Mouse (Mus musculus) mouse embryonic stem cell (cell line): ENCODE measurements around the gene Zfp950.

Source experiments
- in situ Hi-C, 2 experiments: fragments of 300-500 bp; cut with MboI; formaldehyde crosslinking; loops; 1 replicate in 1 of 2; 3 replicates in 1 of 2; pipeline ENCODE4 v1.14.3; 2019 to 2020; ENCODE audit warnings: low sequenced_read_pairs in 2 of 2, low pct_unique_long_range_greater_than_20kb in 1 of 2, mixed read lengths in 1 of 2; ENCODE audit not compliant: unreplicated experiment in 1 of 2

Zfp950 gene

GRCm38 (mm10) chr19:61078622-61079021 lies 62.0 kb downstream of the Zfp950 start:
- in situ Hi-C loops = no loop called here

DNA sequence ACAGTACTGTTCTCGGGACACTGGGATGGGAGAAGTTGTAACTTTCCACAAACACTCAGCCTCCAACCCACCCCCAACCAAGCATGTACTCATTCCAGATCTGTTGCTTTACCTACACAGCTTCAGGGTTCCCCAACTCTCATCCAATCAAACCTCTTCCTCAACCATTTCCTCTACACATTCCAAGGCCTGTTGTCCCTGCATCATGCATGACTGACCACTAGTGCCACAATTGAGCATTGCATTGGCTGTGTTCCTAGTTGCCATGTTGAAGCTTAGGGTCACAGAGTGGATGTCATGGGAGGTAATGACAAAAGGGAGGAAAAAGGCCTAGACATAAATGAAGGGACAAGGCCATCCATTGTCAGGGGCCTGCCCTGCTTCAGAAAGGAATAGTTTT lies 75.6 kb downstream of the Zfp950 start:
- in situ Hi-C loops = no loop called here

DNA sequence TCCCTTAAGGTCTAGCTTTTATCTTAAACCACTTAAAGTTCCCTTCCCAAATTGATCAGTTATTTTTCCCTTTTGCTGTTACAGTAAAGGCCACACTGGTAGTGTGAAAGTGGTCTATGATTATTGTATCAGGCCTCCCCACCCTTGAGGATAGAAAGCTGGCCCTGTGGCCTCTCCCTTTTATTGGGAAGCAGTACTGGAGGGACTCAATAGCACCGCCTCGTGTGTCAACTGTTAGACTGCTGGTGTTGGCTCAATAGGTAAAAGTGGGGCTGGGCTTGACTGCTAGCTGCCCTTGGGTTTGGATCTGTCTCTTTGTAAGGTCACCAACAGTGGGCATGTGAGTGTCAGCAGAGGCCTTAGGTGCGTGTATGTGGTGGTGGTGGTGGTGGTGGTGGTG lies 76.3 kb downstream of the Zfp950 start:
- in situ Hi-C loops = no loop called here

GRCm38 (mm10) chr19:61057581-61057980 lies 83.1 kb downstream of the Zfp950 start:
- in situ Hi-C loops = no loop called here

DNA sequence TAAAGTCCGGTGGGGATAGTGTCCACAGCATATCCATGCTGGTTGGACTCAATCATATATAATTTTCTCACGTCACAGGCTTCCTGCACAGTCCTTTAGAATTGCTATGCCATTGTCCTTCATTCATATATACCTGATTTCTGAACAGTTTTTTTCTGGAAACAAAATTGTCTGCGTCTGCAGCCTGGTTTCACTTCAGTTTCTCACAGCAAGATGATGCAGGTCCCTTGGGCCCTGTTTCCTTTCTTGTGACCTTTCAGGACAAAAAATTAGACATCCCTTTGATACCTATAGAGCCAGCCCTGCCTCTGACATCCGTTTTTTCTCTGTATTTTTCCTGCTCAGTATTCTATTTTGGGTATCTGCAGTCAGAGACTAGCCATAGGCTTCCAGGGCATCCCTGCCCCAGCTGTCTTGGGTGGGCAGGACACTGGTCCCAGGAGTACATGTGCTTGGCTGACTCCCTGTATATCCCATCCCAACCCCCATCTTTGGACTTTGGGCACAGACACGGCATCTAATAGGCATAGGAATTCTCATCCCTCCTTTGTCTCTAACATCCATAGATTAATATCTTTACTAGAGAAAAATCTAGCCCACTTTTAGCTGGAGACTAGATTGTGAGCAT lies 83.7 kb downstream of the Zfp950 start:
- in situ Hi-C loops = no loop called here

- in situ Hi-C loops = no loop called here
These were observed 87.9 kb downstream of the Zfp950 start for GRCm38 (mm10) chr19:61052786-61053185.

DNA sequence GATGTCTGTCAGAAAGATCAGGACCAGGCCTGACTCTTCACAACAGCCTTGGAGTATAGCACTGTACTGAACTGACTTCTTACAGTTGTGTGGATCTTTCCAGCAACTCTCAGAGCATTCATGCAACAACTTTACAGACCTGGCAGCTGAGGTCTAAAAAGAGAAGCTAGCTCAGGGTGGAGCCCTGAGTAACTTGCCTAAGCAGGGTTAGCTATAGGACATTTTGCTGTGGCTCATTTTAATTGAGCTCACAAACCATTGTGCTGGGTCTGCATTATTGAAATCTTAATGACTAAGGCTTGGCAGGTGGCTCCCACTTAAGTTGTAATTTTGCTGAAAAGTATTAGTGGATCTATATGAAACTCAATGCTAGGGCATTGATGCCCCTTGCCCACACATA lies 88.6 kb downstream of the Zfp950 start:
- in situ Hi-C loops = no loop called here

- in situ Hi-C loops = no loop called here
These were observed 89.5 kb downstream of the Zfp950 start for GRCm38 (mm10) chr19:61051151-61051550.

DNA sequence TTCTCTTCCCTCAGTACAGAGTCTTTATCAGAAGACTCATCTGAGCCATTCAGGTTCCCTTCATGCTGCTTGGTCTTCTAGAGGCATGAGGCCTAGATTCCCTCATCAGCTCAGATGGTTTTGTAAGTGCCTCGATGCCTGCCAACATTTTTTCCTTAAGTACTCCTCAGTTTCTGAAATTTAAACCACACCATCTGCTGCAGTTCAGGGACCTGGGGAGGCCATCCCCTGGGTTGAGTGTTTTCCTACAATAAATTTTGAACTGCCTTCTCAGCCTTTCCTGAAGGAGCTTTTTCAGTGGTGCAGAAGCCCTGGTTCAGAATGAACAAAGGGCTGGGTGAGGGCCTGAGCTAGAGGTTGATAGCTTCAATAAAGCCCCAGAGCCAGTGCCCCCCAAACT lies 91.2 kb downstream of the Zfp950 start:
- in situ Hi-C loops = no loop called here

- in situ Hi-C loops = no loop called here
These were observed 92.0 kb downstream of the Zfp950 start for GRCm38 (mm10) chr19:61048646-61049045.

DNA sequence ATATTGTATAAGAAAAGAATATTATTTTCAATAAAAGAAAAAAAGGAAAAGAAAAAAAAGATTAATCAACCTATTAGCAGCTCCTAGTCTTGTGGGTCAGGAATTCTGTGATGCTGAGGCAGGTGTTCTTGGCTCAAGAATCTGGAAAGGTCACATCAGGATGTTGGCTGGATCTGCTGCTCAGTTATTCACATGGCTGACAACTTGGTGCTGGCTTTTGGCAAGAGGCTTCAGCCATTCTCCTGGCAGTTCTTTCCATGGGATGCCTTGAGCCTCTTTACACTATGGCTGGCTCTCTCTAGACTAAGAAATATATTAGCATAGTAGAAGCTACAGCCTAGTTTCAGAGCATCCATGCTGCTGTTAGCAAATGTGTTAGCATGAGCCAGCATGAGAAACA lies 101.5 kb downstream of the Zfp950 start:
- in situ Hi-C loops = no loop called here

- in situ Hi-C loops = no loop called here
These were observed 109.1 kb downstream of the Zfp950 start for GRCm38 (mm10) chr19:61031570-61031969.

DNA sequence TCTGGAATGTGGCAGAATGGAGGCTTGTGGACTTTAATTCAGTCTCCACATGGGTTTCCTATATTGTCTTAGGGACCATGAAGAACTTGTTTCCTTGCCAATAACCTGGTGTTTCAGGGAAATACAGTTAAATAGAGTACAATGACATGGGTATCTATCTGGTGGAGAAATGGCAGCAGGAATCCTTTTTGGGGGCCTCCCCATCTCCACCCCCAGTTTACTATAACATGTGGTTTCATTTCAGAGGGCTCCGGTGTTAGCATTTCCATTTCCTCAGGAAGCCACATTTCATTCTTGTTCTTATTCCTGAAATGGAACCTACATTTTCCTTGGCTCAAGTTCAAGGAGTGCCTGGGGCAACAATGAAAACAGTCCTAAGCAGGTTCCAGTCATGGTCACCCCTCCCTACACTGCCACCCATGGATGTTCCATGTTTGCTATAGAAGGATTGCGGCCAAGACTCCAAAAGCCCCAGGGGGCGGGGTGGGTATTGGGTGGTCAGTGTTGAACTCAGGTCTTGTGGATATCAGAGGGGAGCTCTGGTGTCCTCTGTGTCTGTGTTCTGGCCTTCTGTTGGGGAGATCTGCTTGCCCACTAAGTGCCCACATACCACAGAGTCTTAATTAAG lies 118.6 kb downstream of the Zfp950 start:
- in situ Hi-C loops = no loop called here

- in situ Hi-C loops = no loop called here
These were observed 119.1 kb downstream of the Zfp950 start for GRCm38 (mm10) chr19:61021502-61021901.

GRCm38 (mm10) chr19:61017477-61018266 lies 123.0 kb downstream of the Zfp950 start:
- in situ Hi-C loops = no loop called here

GRCm38 (mm10) chr19:61009266-61009665 lies 131.4 kb downstream of the Zfp950 start:
- in situ Hi-C loops = no loop called here
